Comparison of ENCODE assay signal across 11 mouse cellular contexts in genomic region chr3:9552332-9552731, GRCm38 (mm10). TPM values are rescaled to one million over a fixed set of nuclear protein-coding genes. Genes with fewer than 3 reads are reported as not detected.
DNase-seq lines count a peak whose midpoint lies in the region; ATAC-seq and TF ChIP-seq lines count a peak whose summit lies in the region.
"Had no signal": no experiment of that assay in that cellular context is flagged by ENCODE, and none has a peak within 500 bp of the region (broad histone marks: within the 10 kb centered on the region; RNA-seq: fewer than 3 reads in every experiment).

No protein-coding gene starts in this region.

- DNase-seq in kidney, postnatal 0 days (ENCODE audit: low spot score): peak; percentile 82
- no peak for DNase-seq in kidney, adult 8-10 months
- peak; percentile 48 for DNase-seq in ZHBTc4 (ENCODE audit: low read depth, low spot score)
- DNase-seq in lung, postnatal 4 days: peak; percentile 41 to 61
- no peak for DNase-seq in urinary bladder, adult 18-20 months (ENCODE audit: low spot score in 2 of 2)
- DNase-seq in ovary, adult 18-20 months (ENCODE audit: low spot score): no peak
- DNase-seq: cerebellum, adult 11-12 months had no signal

- peaks cover 21% of the 10 kb centered on the region for H3K4me1 ChIP-seq in kidney, postnatal 0 days (replicated peaks; ENCODE audit: insufficient read depth, low read length)
- H3K4me1 ChIP-seq in intestine, embryonic 16.5 days (ENCODE audit: control insufficient read depth, insufficient read depth, low read length): peaks cover 11% of the 10 kb centered on the region

- H3K9ac ChIP-seq in kidney, postnatal 0 days (ENCODE audit: low read depth, low read length): no peak overlapping the region
- H3K9ac ChIP-seq in intestine, embryonic 16.5 days (ENCODE audit: low read depth, low read length): no peak overlapping the region
- H3K9ac ChIP-seq: embryonic facial prominence, embryonic 12.5 days; forebrain, embryonic 13.5 days; neural tube, embryonic 13.5 days had no signal

- ATAC-seq in kidney, postnatal 0 days (replicated peaks; ENCODE audit: low FRiP score, low read depth): peak; percentile 77
- peak; percentile 53; the same call in 1 of the 2 replicates for ATAC-seq in intestine, embryonic 16.5 days
- ATAC-seq: forebrain, embryonic 13.5 days had no signal

- H3K36me3 ChIP-seq in kidney, postnatal 0 days (ENCODE audit: insufficient read depth, low read length): no peaks in the 10 kb centered on the region
- no peaks in the 10 kb centered on the region for H3K36me3 ChIP-seq in intestine, embryonic 16.5 days (ENCODE audit: control insufficient read depth, insufficient read depth, low read length)
- H3K36me3 ChIP-seq: embryonic facial prominence, embryonic 12.5 days; neural tube, embryonic 13.5 days had no signal

- H3K4me3 ChIP-seq in kidney, postnatal 0 days (replicated peaks; ENCODE audit: low read depth, low read length): no peak overlapping the region
- no peak overlapping the region for H3K4me3 ChIP-seq in intestine, embryonic 16.5 days (ENCODE audit: low read length)
- H3K4me3 ChIP-seq: embryonic facial prominence, embryonic 12.5 days; forebrain, embryonic 13.5 days; neural tube, embryonic 13.5 days had no signal

- no peak overlapping the region; the same call in 1 of the 2 replicates for H3K27ac ChIP-seq in kidney, postnatal 0 days
- H3K27ac ChIP-seq in intestine, embryonic 16.5 days (ENCODE audit: low read length): no peak overlapping the region
- H3K27ac ChIP-seq: embryonic facial prominence, embryonic 12.5 days; forebrain, embryonic 13.5 days; neural tube, embryonic 13.5 days had no signal

- 31% methylated on average over 8 of the region's 8 CpGs for WGBS in kidney, postnatal 0 days
- WGBS in intestine, embryonic 16.5 days: 40% methylated on average over 8 of the region's 8 CpGs

- no peaks in the 10 kb centered on the region for H3K9me3 ChIP-seq in kidney, postnatal 0 days (replicated peaks; ENCODE audit: low read length)
- no peaks in the 10 kb centered on the region for H3K9me3 ChIP-seq in intestine, embryonic 16.5 days (ENCODE audit: control insufficient read depth, low read length)
- H3K9me3 ChIP-seq: embryonic facial prominence, embryonic 12.5 days; forebrain, embryonic 13.5 days; neural tube, embryonic 13.5 days had no signal

- no peaks in the 10 kb centered on the region for H3K27me3 ChIP-seq in kidney, postnatal 0 days (ENCODE audit: insufficient read depth, low read length)
- no peaks in the 10 kb centered on the region for H3K27me3 ChIP-seq in intestine, embryonic 16.5 days (replicated peaks; ENCODE audit: control insufficient read depth, insufficient read depth, low read length)
- H3K27me3 ChIP-seq: embryonic facial prominence, embryonic 12.5 days; forebrain, embryonic 13.5 days; neural tube, embryonic 13.5 days had no signal

- no peak overlapping the region for H3K4me2 ChIP-seq in kidney, postnatal 0 days (ENCODE audit: low read length)
- H3K4me2 ChIP-seq in intestine, embryonic 16.5 days (ENCODE audit: low read depth, low read length): no peak overlapping the region
- H3K4me2 ChIP-seq: embryonic facial prominence, embryonic 12.5 days; forebrain, embryonic 13.5 days; neural tube, embryonic 13.5 days had no signal

- no peak for TF ChIP-seq CTCF in kidney, postnatal 0 days (IDR thresholded peaks at IDR 0.05; ENCODE audit: low read depth)

RNA-seq across cellular contexts. Expression of gene Zfp704, which starts 57.6 kb away (rescaled TPM):
- 7.9 and 8.6 TPM in 2 replicates for polyA plus RNA-seq in kidney, postnatal 0 days (2015; fragmentation: Nextera tagmentation; extraction: Ambion mirVana)
- polyA plus RNA-seq in intestine, embryonic 16.5 days (2015; fragmentation: Nextera tagmentation; extraction: Ambion mirVana): 4.4 and 4.7 TPM in 2 replicates

Comparison
In these comparisons a context has a peak if more than half of its experiments do, and no peak if none do; other contexts are left out.
1. DNase-seq: peak in kidney, postnatal 0 days (single experiment), ZHBTc4 (single experiment) and lung, postnatal 4 days (2 of 2); none in kidney, adult 8-10 months (0 of 2), urinary bladder, adult 18-20 months (0 of 2) and ovary, adult 18-20 months (single experiment).